Mouse (Mus musculus) forebrain, embryonic 10.5 days (tissue): ENCODE measurements around the gene Pdha2. TPM values are rescaled to one million over a fixed set of nuclear protein-coding genes. Genes with fewer than 3 reads are reported as not detected.

ENCODE experiments used
- DNase-seq: peaks from one replicate; pipeline ENCODE4 v3.0.0-alpha.2; 2017; ENCODE audit warnings: low spot score; ENCODE audit errors: extremely low spot score
- H3K27ac ChIP-seq: fragments of 300-500 bp; sonication (generic); 2 replicates; pipeline ENCODE4 v1.5.1; 2016; ENCODE audit warnings: mild to moderate bottlenecking
- H3K27me3 ChIP-seq: fragments of 300-500 bp; sonication (generic); 2 replicates; pipeline ENCODE4 v1.6.1; 2016; ENCODE audit warnings: mild to moderate bottlenecking; ENCODE audit not compliant: poor library complexity, severe bottlenecking
- H3K36me3 ChIP-seq: fragments of 300-500 bp; sonication (generic); replicated peaks from 2 replicates; pipeline ENCODE4 v1.6.1; 2016; ENCODE audit warnings: mild to moderate bottlenecking, moderate library complexity
- H3K4me1 ChIP-seq: fragments of 300-500 bp; sonication (generic); 2 replicates; pipeline ENCODE4 v1.6.1; 2016
- H3K4me3 ChIP-seq: fragments of 300-500 bp; sonication (generic); 2 replicates; pipeline ENCODE4 v1.5.1; 2016; ENCODE audit warnings: mild to moderate bottlenecking, moderate library complexity
- H3K9me3 ChIP-seq: fragments of 300-500 bp; sonication (generic); 2 replicates; pipeline ENCODE4 v1.6.1; 2016; ENCODE audit warnings: mild to moderate bottlenecking, moderate library complexity
- WGBS: fragments of 180-500 bp; shearing (Covaris S2); methylation state at CpG from one replicate; pipeline ENCODE4 v1.1.7; 2016; 5-methylcytosine and 5-hydroxymethylcytosine counted together
- polyA plus RNA-seq: library from polyadenylated mRNA; unstranded; fragments of >200 nt; fragmentation: Nextera tagmentation; extraction: Ambion mirVana; gene quantifications from 2 replicates; pipeline ENCODE4 v1.2.1, GENCODE M21; 2016

The Pdha2 gene
- polyA plus RNA-seq, result not detected in 2 replicates

- Histone ChIP-seq H3K27ac (no peak within 1 kb of the TSS), H3K27me3 (no peaks in the 10 kb centered on the region), H3K4me1 (no peaks in the 10 kb centered on the region), H3K9me3 (peaks cover 13% of the 10 kb centered on the region), H3K4me3 (no peak within 1 kb of the TSS), H3K36me3 (no peaks in the 10 kb centered on the region)
- DNase-seq, result no peak
- 93% methylated on average over 5 of the region's 5 CpGs for WGBS
These were observed at the start of gene Pdha2 for GRCm38 (mm10) chr3:141212255-141212654. Gene Pdha2, minus strand, starts transcription at chr3:141212355.

- no peak overlapping the region for H3K4me3 ChIP-seq
- H3K27me3 ChIP-seq, result no peaks in the 10 kb centered on the region
- H3K36me3 ChIP-seq, result no peaks in the 10 kb centered on the region
- H3K9me3 ChIP-seq, result no peaks in the 10 kb centered on the region
- no peaks in the 10 kb centered on the region for H3K4me1 ChIP-seq
- H3K27ac ChIP-seq, result no peak overlapping the region
- no peak for DNase-seq
- 98% methylated on average over 1 of the region's 1 CpGs for WGBS
These were observed 48.4 kb upstream of the Pdha2 start for GRCm38 (mm10) chr3:141260518-141260917.

GRCm38 (mm10) chr3:141251440-141251839, 39.3 kb upstream of the Pdha2 start:
- H3K4me3 ChIP-seq, result no peak overlapping the region
- DNase-seq, result no peak
- 95% methylated on average over 1 of the region's 1 CpGs for WGBS
- no peaks in the 10 kb centered on the region for H3K4me1 ChIP-seq
- no peaks in the 10 kb centered on the region for H3K27me3 ChIP-seq
- no peak overlapping the region for H3K27ac ChIP-seq
- H3K36me3 ChIP-seq, result no peaks in the 10 kb centered on the region
- H3K9me3 ChIP-seq, result no peaks in the 10 kb centered on the region

- no peak overlapping the region for H3K4me3 ChIP-seq
- H3K36me3 ChIP-seq, result no peaks in the 10 kb centered on the region
- H3K27ac ChIP-seq, result no peak overlapping the region
- no peak for DNase-seq
- H3K4me1 ChIP-seq, result no peaks in the 10 kb centered on the region
- no peaks in the 10 kb centered on the region for H3K9me3 ChIP-seq
- 58% methylated on average over 5 of the region's 5 CpGs for WGBS
- H3K27me3 ChIP-seq, result no peaks in the 10 kb centered on the region
These were observed 32.7 kb upstream of the Pdha2 start for GRCm38 (mm10) chr3:141244725-141245298.

GRCm38 (mm10) chr3:141238071-141238470, 25.9 kb upstream of the Pdha2 start:
- H3K9me3 ChIP-seq, result no peaks in the 10 kb centered on the region
- DNase-seq, result no peak
- no peaks in the 10 kb centered on the region for H3K27me3 ChIP-seq
- WGBS, result 89% methylated on average over 2 of the region's 2 CpGs
- H3K36me3 ChIP-seq, result no peaks in the 10 kb centered on the region
- H3K4me1 ChIP-seq, result no peaks in the 10 kb centered on the region
- no peak overlapping the region for H3K27ac ChIP-seq
- no peak overlapping the region for H3K4me3 ChIP-seq

- no peak for DNase-seq
- Histone ChIP-seq H3K27me3 (no peaks in the 10 kb centered on the region), H3K27ac (no peak overlapping the region), H3K9me3 (no peaks in the 10 kb centered on the region), H3K36me3 (no peaks in the 10 kb centered on the region), H3K4me1 (no peaks in the 10 kb centered on the region), H3K4me3 (no peak overlapping the region)
- WGBS, result 65% methylated on average over 2 of the region's 2 CpGs
These were observed 17.0 kb upstream of the Pdha2 start for GRCm38 (mm10) chr3:141229148-141229547.

- 83% methylated on average over 1 of the region's 1 CpGs for WGBS
- no peaks in the 10 kb centered on the region for H3K9me3 ChIP-seq
- H3K4me1 ChIP-seq, result no peaks in the 10 kb centered on the region
- no peak overlapping the region for H3K4me3 ChIP-seq
- H3K27ac ChIP-seq, result no peak overlapping the region
- no peak for DNase-seq
- H3K36me3 ChIP-seq, result no peaks in the 10 kb centered on the region
- no peaks in the 10 kb centered on the region for H3K27me3 ChIP-seq
These were observed 10.2 kb upstream of the Pdha2 start for GRCm38 (mm10) chr3:141222339-141222738.

- 78% methylated on average over 2 of the region's 2 CpGs for WGBS
- Histone ChIP-seq H3K9me3 (no peaks in the 10 kb centered on the region), H3K27me3 (no peaks in the 10 kb centered on the region), H3K27ac (no peak overlapping the region), H3K4me1 (no peaks in the 10 kb centered on the region), H3K4me3 (no peak overlapping the region), H3K36me3 (no peaks in the 10 kb centered on the region)
- DNase-seq, result no peak
These were observed 6.4 kb upstream of the Pdha2 start for GRCm38 (mm10) chr3:141218561-141218960.

GRCm38 (mm10) chr3:141216999-141217398, 4.8 kb upstream of the Pdha2 start:
- no peak overlapping the region for H3K27ac ChIP-seq
- no peaks in the 10 kb centered on the region for H3K36me3 ChIP-seq
- H3K27me3 ChIP-seq, result no peaks in the 10 kb centered on the region
- H3K4me1 ChIP-seq, result no peaks in the 10 kb centered on the region
- DNase-seq, result no peak
- H3K4me3 ChIP-seq, result no peak overlapping the region
- peaks cover under 1% of the 10 kb centered on the region; the same call in 1 of the 2 replicates for H3K9me3 ChIP-seq

- no peaks in the 10 kb centered on the region for H3K36me3 ChIP-seq
- 77% methylated on average over 6 of the region's 6 CpGs for WGBS
- no peak overlapping the region for H3K27ac ChIP-seq
- no peaks in the 10 kb centered on the region for H3K27me3 ChIP-seq
- H3K4me3 ChIP-seq, result no peak overlapping the region
- H3K4me1 ChIP-seq, result no peaks in the 10 kb centered on the region
- no peak for DNase-seq
- H3K9me3 ChIP-seq, result peaks cover 8% of the 10 kb centered on the region
These were observed 4.1 kb upstream of the Pdha2 start for GRCm38 (mm10) chr3:141216237-141216636.

GRCm38 (mm10) chr3:141214789-141215188, 2.6 kb upstream of the Pdha2 start:
- Histone ChIP-seq H3K27ac (no peak overlapping the region), H3K4me3 (no peak overlapping the region), H3K27me3 (no peaks in the 10 kb centered on the region), H3K9me3 (peaks cover 13% of the 10 kb centered on the region), H3K4me1 (no peaks in the 10 kb centered on the region), H3K36me3 (no peaks in the 10 kb centered on the region)
- DNase-seq, result no peak
- WGBS, result 83% methylated on average over 2 of the region's 2 CpGs

GRCm38 (mm10) chr3:141214197-141214596, 2.0 kb upstream of the Pdha2 start:
- Histone ChIP-seq H3K4me3 (no peak overlapping the region), H3K27ac (no peak overlapping the region), H3K36me3 (no peaks in the 10 kb centered on the region), H3K4me1 (no peaks in the 10 kb centered on the region), H3K27me3 (no peaks in the 10 kb centered on the region), H3K9me3 (peaks cover 13% of the 10 kb centered on the region)
- DNase-seq, result no peak

GRCm38 (mm10) chr3:141211644-141212043, 511 bp downstream of the Pdha2 start:
- WGBS, result 96% methylated on average over 17 of the region's 17 CpGs
- H3K27me3 ChIP-seq, result no peaks in the 10 kb centered on the region
- peaks cover 13% of the 10 kb centered on the region for H3K9me3 ChIP-seq
- no peak overlapping the region for H3K27ac ChIP-seq
- DNase-seq, result no peak
- no peak overlapping the region for H3K4me3 ChIP-seq
- no peaks in the 10 kb centered on the region for H3K4me1 ChIP-seq
- no peaks in the 10 kb centered on the region for H3K36me3 ChIP-seq

- no peak overlapping the region for H3K4me3 ChIP-seq
These were observed 10.4 kb downstream of the Pdha2 start for GRCm38 (mm10) chr3:141201766-141202165.

More at GRCm38 (mm10) chr3:141201766-141202165, 10.4 kb downstream of the Pdha2 start:
- Histone ChIP-seq H3K36me3 (no peaks in the 10 kb centered on the region), H3K27ac (no peak overlapping the region), H3K9me3 (no peaks in the 10 kb centered on the region), H3K4me1 (peaks cover 9% of the 10 kb centered on the region; the same call in 1 of the 2 replicates), H3K27me3 (peaks cover 23% of the 10 kb centered on the region; the same call in 1 of the 2 replicates)
- 85% methylated on average over 2 of the region's 2 CpGs for WGBS
- DNase-seq, result no peak
